Mouse (Mus musculus) frontal cortex, postnatal 36 days (tissue): ENCODE measurements around the gene Med21.

Experiments
- DNase-seq, 2 experiments: peaks; one replicate each; pipeline ENCODE4 v3.0.0; 2022; ENCODE audit warnings: low spot score in 2 of 2

Med21 gene

GRCm38 (mm10) chr6:146642276-146643183 lies at the start of gene Med21, which contains the start of gene Tm7sf3:
Gene Med21 (plus strand): TSS chr6:146642547.
Gene Tm7sf3 (minus strand): TSS chr6:146642824.
- DNase-seq, result peak; percentile 96 to 97

- no peak for DNase-seq
These were observed 39.7 kb upstream of the Med21 start for GRCm38 (mm10) chr6:146602601-146603000.

- DNase-seq, result no peak
These were observed 38.7 kb upstream of the Med21 start for GRCm38 (mm10) chr6:146603651-146604050.

GRCm38 (mm10) chr6:146611385-146611784 lies 31.0 kb upstream of the Med21 start:
- no peak for DNase-seq

- DNase-seq, result no peak
These were observed 30.4 kb upstream of the Med21 start for GRCm38 (mm10) chr6:146611897-146612296.

GRCm38 (mm10) chr6:146612736-146613135 lies 29.6 kb upstream of the Med21 start:
- DNase-seq, result no peak

- no peak for DNase-seq
These were observed 28.4 kb upstream of the Med21 start for GRCm38 (mm10) chr6:146613907-146614306.

- DNase-seq, result no peak
These were observed 27.8 kb upstream of the Med21 start for GRCm38 (mm10) chr6:146614541-146614940.

GRCm38 (mm10) chr6:146615891-146616290 lies 26.5 kb upstream of the Med21 start:
- DNase-seq, result no peak

GRCm38 (mm10) chr6:146616670-146617069 lies 25.7 kb upstream of the Med21 start:
- no peak for DNase-seq

GRCm38 (mm10) chr6:146628123-146628522 lies 14.2 kb upstream of the Med21 start:
- DNase-seq, result no peak

GRCm38 (mm10) chr6:146629781-146630756 lies 12.3 kb upstream of the Med21 start:
- no peak for DNase-seq

GRCm38 (mm10) chr6:146630961-146631360 lies 11.4 kb upstream of the Med21 start:
- no peak for DNase-seq

- DNase-seq, result no peak
These were observed 10.5 kb upstream of the Med21 start for GRCm38 (mm10) chr6:146631847-146632246.

- no peak for DNase-seq
These were observed 9.9 kb upstream of the Med21 start for GRCm38 (mm10) chr6:146632403-146632802.

- DNase-seq, result no peak
These were observed 9.2 kb upstream of the Med21 start for GRCm38 (mm10) chr6:146633097-146633496.

GRCm38 (mm10) chr6:146633629-146634014 lies 8.7 kb upstream of the Med21 start:
- peak; percentile 21 to 28 for DNase-seq

GRCm38 (mm10) chr6:146634015-146634722 lies 8.2 kb upstream of the Med21 start:
- peak; percentile 67 to 72 for DNase-seq

- no peak for DNase-seq
These were observed 7.4 kb upstream of the Med21 start for GRCm38 (mm10) chr6:146634759-146635606.

GRCm38 (mm10) chr6:146636482-146636881 lies 5.9 kb upstream of the Med21 start:
- no peak for DNase-seq
